Mouse (Mus musculus) layer of hippocampus, adult 9-10 months (tissue): ENCODE results near the gene Atl2.

Experiments used
- DNase-seq: peaks from one replicate; pipeline ENCODE4 v3.0.0; 2022; ENCODE audit warnings: low spot score

Gene Atl2

GRCm38 (mm10) chr17:79898156-79898746 lies 2.3 kb upstream of the Atl2 start:
- DNase-seq = no peak

GRCm38 (mm10) chr17:79897666-79898065 lies 1.7 kb upstream of the Atl2 start:
- DNase-seq = no peak

GRCm38 (mm10) chr17:79894971-79895882 lies 696 bp downstream of the Atl2 start:
- DNase-seq = peak; percentile 24

GRCm38 (mm10) chr17:79894054-79894453 lies 1.9 kb downstream of the Atl2 start:
- DNase-seq = no peak

GRCm38 (mm10) chr17:79891944-79892343 lies 4.0 kb downstream of the Atl2 start:
- DNase-seq = no peak

- no peak for DNase-seq
These were observed 8.0 kb downstream of the Atl2 start for GRCm38 (mm10) chr17:79887926-79888325.

- DNase-seq = no peak
These were observed 12.7 kb downstream of the Atl2 start for GRCm38 (mm10) chr17:79883198-79883597.

- no peak for DNase-seq
These were observed 30.9 kb downstream of the Atl2 start for GRCm38 (mm10) chr17:79865027-79865426.

- DNase-seq = no peak
These were observed 31.4 kb downstream of the Atl2 start for GRCm38 (mm10) chr17:79864503-79864902.

GRCm38 (mm10) chr17:79862038-79862437 lies 33.9 kb downstream of the Atl2 start:
- no peak for DNase-seq

- peak; percentile 17 for DNase-seq
These were observed 40.4 kb downstream of the Atl2 start for GRCm38 (mm10) chr17:79855533-79855932.

- DNase-seq = no peak
These were observed 47.5 kb downstream of the Atl2 start for GRCm38 (mm10) chr17:79848385-79848784.

- DNase-seq = no peak
These were observed 49.7 kb downstream of the Atl2 start for GRCm38 (mm10) chr17:79846182-79846581.

GRCm38 (mm10) chr17:79845695-79846094 lies 50.2 kb downstream of the Atl2 start:
- no peak for DNase-seq

- peak; percentile 77 for DNase-seq
These were observed 55.4 kb downstream of the Atl2 start for GRCm38 (mm10) chr17:79840254-79841238.

GRCm38 (mm10) chr17:79836978-79837377 lies 58.9 kb downstream of the Atl2 start:
- no peak for DNase-seq

- no peak for DNase-seq
These were observed 60.1 kb downstream of the Atl2 start for GRCm38 (mm10) chr17:79835714-79836373.

GRCm38 (mm10) chr17:79832284-79832683 lies 63.6 kb downstream of the Atl2 start:
- DNase-seq = no peak

- no peak for DNase-seq
These were observed 69.4 kb downstream of the Atl2 start for GRCm38 (mm10) chr17:79826482-79827034.

- no peak for DNase-seq
These were observed 70.5 kb downstream of the Atl2 start for GRCm38 (mm10) chr17:79825241-79826030.
